ENCODE assay signal across 7 mouse cellular contexts in the genomic region with DNA sequence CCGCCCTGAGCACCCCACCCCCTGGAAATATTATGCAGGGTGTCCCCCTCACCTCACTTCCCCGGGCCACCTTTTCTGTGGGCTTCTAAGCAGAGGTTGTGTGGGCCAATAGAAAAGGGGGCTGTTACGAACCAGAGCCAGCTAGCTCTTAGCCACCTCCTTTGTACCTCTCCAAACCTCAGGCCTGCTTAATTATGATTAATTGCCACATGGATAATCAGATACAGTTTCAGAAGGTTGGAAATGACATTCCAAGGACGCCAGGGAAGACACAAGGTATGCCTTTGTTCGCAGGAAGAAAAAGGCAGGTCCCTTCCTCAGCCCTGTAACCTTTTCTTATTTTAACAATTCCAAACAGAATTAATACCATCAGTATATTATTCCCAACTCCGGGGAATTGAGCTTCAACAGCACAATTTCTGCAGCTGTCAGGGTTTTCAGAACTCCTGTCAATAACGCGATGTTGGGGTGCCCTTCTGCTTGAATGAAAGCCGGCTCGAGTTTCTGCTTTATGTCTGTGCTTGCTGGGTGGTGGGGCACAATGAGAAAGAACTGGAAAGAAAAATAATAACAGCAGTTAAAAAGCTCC.
DNase-seq lines count a peak whose midpoint lies in the region; ATAC-seq lines count a peak whose summit lies in the region.

No protein-coding gene starts in this region.

- no peak for DNase-seq in kidney, postnatal 10 days
- DNase-seq in thymus, postnatal 0 days (ENCODE audit: low spot score), result no peak
- no peak for DNase-seq in testis, postnatal 10 days (ENCODE audit: low spot score)

- peak overlapping the region; percentile 63 for H3K27ac ChIP-seq in kidney, embryonic 14.5 days (ENCODE audit: low read depth, low read length)
- peak overlapping the region; percentile 71 for H3K27ac ChIP-seq in embryonic facial prominence, embryonic 15.5 days (replicated peaks)
- H3K27ac ChIP-seq in hindbrain, embryonic 13.5 days, result peak overlapping the region; percentile 88
- peak overlapping the region; percentile 59 for H3K27ac ChIP-seq in midbrain, embryonic 16.5 days (ENCODE audit: low read length)

- H3K4me3 ChIP-seq in kidney, embryonic 14.5 days (ENCODE audit: low read length), result no peak overlapping the region
- no peak overlapping the region for H3K4me3 ChIP-seq in embryonic facial prominence, embryonic 15.5 days (replicated peaks)
- H3K4me3 ChIP-seq in hindbrain, embryonic 13.5 days, result no peak overlapping the region
- no peak overlapping the region for H3K4me3 ChIP-seq in midbrain, embryonic 16.5 days (ENCODE audit: low read depth, low read length)

- WGBS in kidney, embryonic 14.5 days, result 38% methylated on average over 10 of the region's 10 CpGs
- WGBS in embryonic facial prominence, embryonic 15.5 days, result 15% methylated on average over 10 of the region's 10 CpGs
- 27% methylated on average over 10 of the region's 10 CpGs for WGBS in hindbrain, embryonic 13.5 days
- 25% methylated on average over 10 of the region's 10 CpGs for WGBS in midbrain, embryonic 16.5 days

- 0 out of 2 replicates have a peak, but pooled peaks cover 3% of the 10 kb centered on the region for H3K27me3 ChIP-seq in kidney, embryonic 14.5 days (ENCODE audit: control insufficient read depth, insufficient read depth, low read length)
- no peaks in the 10 kb centered on the region for H3K27me3 ChIP-seq in embryonic facial prominence, embryonic 15.5 days
- H3K27me3 ChIP-seq in hindbrain, embryonic 13.5 days, result no peaks in the 10 kb centered on the region
- no peaks in the 10 kb centered on the region for H3K27me3 ChIP-seq in midbrain, embryonic 16.5 days (ENCODE audit: control insufficient read depth, insufficient read depth, low read depth, low read length)

- no peak overlapping the region for H3K9ac ChIP-seq in kidney, embryonic 14.5 days (ENCODE audit: low read depth, low read length)
- no peak overlapping the region for H3K9ac ChIP-seq in embryonic facial prominence, embryonic 15.5 days
- H3K9ac ChIP-seq in hindbrain, embryonic 13.5 days, result peak overlapping the region; percentile 49; the same call in 1 of the 2 replicates
- H3K9ac ChIP-seq in midbrain, embryonic 16.5 days (ENCODE audit: low read depth, low read length), result 0 out of 2 replicates have a peak overlapping the region, but pooled peaks have one; percentile 15

- peaks cover 18% of the 10 kb centered on the region; the same call in 1 of the 2 replicates for H3K4me1 ChIP-seq in kidney, embryonic 14.5 days (ENCODE audit: control insufficient read depth, insufficient read depth, low read length)
- H3K4me1 ChIP-seq in embryonic facial prominence, embryonic 15.5 days, result peaks cover 26% of the 10 kb centered on the region
- peaks cover 35% of the 10 kb centered on the region for H3K4me1 ChIP-seq in hindbrain, embryonic 13.5 days (replicated peaks)
- peaks cover 22% of the 10 kb centered on the region for H3K4me1 ChIP-seq in midbrain, embryonic 16.5 days (ENCODE audit: control insufficient read depth, insufficient read depth, low read length)

- H3K36me3 ChIP-seq in kidney, embryonic 14.5 days (ENCODE audit: control insufficient read depth, insufficient read depth, low read length), result no peaks in the 10 kb centered on the region
- H3K36me3 ChIP-seq in embryonic facial prominence, embryonic 15.5 days, result no peaks in the 10 kb centered on the region
- H3K36me3 ChIP-seq in hindbrain, embryonic 13.5 days, result no peaks in the 10 kb centered on the region
- H3K36me3 ChIP-seq in midbrain, embryonic 16.5 days (ENCODE audit: control insufficient read depth, insufficient read depth, low read length), result no peaks in the 10 kb centered on the region

- H3K4me2 ChIP-seq in kidney, embryonic 14.5 days (replicated peaks; ENCODE audit: low read depth, low read length), result no peak overlapping the region
- peak overlapping the region; percentile 31 for H3K4me2 ChIP-seq in embryonic facial prominence, embryonic 15.5 days (replicated peaks)
- no peak overlapping the region for H3K4me2 ChIP-seq in hindbrain, embryonic 13.5 days
- H3K4me2 ChIP-seq in midbrain, embryonic 16.5 days (ENCODE audit: low read length), result no peak overlapping the region

- ATAC-seq in kidney, embryonic 14.5 days (ENCODE audit: low FRiP score, low TSS enrichment), result 0 out of 2 replicates have a peak, but pooled peaks have one; percentile 8
- ATAC-seq in embryonic facial prominence, embryonic 15.5 days (ENCODE audit: insufficient number of reproducible peaks, low FRiP score, low TSS enrichment, low read depth), result no peak
- peak; percentile 57 for ATAC-seq in hindbrain, embryonic 13.5 days (ENCODE audit: low FRiP score)
- ATAC-seq in midbrain, embryonic 16.5 days, result no peak

- H3K9me3 ChIP-seq in kidney, embryonic 14.5 days (ENCODE audit: control insufficient read depth, low read length), result no peaks in the 10 kb centered on the region
- no peaks in the 10 kb centered on the region for H3K9me3 ChIP-seq in embryonic facial prominence, embryonic 15.5 days (replicated peaks)
- no peaks in the 10 kb centered on the region for H3K9me3 ChIP-seq in hindbrain, embryonic 13.5 days
- no peaks in the 10 kb centered on the region for H3K9me3 ChIP-seq in midbrain, embryonic 16.5 days (replicated peaks; ENCODE audit: control insufficient read depth, low read length, poor library complexity, severe bottlenecking)

Comparison
In these comparisons a context has a peak if more than half of its experiments do, and no peak if none do; other contexts are left out.
1. ATAC-seq: peak in kidney, embryonic 14.5 days (single experiment) and hindbrain, embryonic 13.5 days (single experiment); none in embryonic facial prominence, embryonic 15.5 days (single experiment) and midbrain, embryonic 16.5 days (single experiment).
2. H3K9ac ChIP-seq: peak in hindbrain, embryonic 13.5 days (single experiment) and midbrain, embryonic 16.5 days (single experiment); none in kidney, embryonic 14.5 days (single experiment) and embryonic facial prominence, embryonic 15.5 days (single experiment).
3. Peak in every context shown above with its lines, with median percentiles within 50 percentile points of each other: H3K27ac ChIP-seq.